Mouse (Mus musculus): ENCODE data around the gene Tcf23. TPM values are rescaled to one million over a fixed set of nuclear protein-coding genes. Genes with fewer than 3 reads are reported as not detected.
A peak's percentile ranks its signal among the peaks of the same experiment; 100 is the strongest.

The Tcf23 gene
- polyA plus RNA-seq, 1 experiment: not detected

DNA sequence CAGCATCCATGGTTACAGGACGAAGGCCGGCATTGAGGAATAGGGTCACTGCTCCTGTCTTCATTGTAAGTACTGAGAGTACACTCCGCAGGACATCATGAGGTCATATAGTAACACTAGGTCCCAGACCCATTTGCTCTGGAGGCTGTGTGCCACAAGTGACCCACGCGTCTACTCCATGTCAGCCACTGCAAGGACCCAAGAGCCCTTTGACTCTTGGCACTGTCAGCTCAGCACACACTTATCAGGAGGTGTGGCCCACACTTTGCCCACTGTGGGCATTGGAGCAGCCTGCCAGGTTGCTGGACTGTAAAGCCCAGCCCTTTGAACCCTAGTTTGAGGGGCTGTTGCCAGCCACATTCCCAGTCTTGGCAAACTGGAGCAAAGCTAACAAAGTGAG is 43.2 kb upstream of the Tcf23 start:
- TF ChIP-seq POLR2A (IDR thresholded peaks at IDR 0.05; ENCODE audit: insufficient read depth, low read depth, low read length): no peak
- TF ChIP-seq CTCF (IDR thresholded peaks at IDR 0.05; ENCODE audit: insufficient read depth, low read depth, low read length): no peak
- Histone ChIP-seq H3K27ac (ENCODE audit: insufficient read depth, low read depth, low read length) (no peak overlapping the region), H3K4me1 (ENCODE audit: control insufficient read depth, insufficient read depth, low read length) (peaks cover 20% of the 10 kb centered on the region), H3K4me3 (ENCODE audit: insufficient read depth, low read depth, low read length) (no peak overlapping the region)
- 89% methylated on average over 5 of the region's 5 CpGs for WGBS

DNA sequence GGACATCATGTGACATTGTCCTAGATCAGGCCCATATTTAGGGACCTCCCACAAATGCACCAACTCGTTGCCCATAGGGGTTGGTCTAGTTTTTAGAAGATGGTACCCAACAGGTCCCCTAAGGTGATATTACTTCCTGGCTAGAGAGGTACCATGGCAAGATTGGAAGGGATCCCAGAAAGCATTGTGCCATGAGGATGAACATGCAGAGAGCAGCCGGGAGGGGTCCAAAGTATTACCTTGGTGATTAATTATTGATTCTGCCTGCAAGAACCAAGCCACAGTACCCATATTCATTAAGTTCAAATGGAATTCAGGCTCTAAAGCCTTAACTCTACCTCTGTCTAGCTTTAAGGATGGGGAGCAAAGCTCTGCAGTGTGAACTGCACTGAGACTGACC is 42.4 kb upstream of the Tcf23 start:
- 81% methylated on average over 2 of the region's 2 CpGs for WGBS
- Histone ChIP-seq H3K4me3 (ENCODE audit: insufficient read depth, low read depth, low read length) (no peak overlapping the region), H3K27ac (ENCODE audit: insufficient read depth, low read depth, low read length) (no peak overlapping the region), H3K4me1 (ENCODE audit: control insufficient read depth, insufficient read depth, low read length) (peaks cover 19% of the 10 kb centered on the region)
- TF ChIP-seq CTCF (IDR thresholded peaks at IDR 0.05; ENCODE audit: insufficient read depth, low read depth, low read length): no peak
- no peak for TF ChIP-seq POLR2A (IDR thresholded peaks at IDR 0.05; ENCODE audit: insufficient read depth, low read depth, low read length)

DNA sequence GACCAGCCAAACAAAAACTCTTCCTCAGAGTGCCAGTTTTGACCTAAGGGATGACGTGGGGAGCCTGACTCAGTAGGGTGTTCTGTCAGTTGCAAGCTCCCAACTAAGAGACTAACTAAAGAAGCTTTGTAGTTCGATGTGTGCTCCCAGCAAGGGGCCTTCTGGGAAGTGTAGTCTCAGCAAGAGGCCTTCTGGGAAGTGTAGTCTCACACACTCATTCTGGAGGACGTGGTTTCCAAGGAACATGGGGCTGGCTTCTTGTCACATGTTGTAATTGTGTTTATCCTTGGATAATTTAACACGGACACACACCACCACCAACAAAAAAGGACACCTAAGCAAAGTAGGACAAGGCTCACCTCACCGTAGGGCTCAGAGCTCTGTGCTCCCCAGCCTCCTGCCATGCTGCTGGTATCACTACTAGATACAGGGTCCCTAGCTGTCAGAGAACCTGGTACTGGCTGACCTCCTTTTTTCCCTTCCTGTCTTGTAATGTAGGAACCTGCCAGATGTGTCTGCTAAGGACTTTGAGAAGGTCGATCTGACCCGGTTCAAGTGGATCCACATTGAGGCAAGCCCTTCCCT is 40.4 kb upstream of the Tcf23 start:
- WGBS: 44% methylated on average over 7 of the region's 7 CpGs
- Histone ChIP-seq H3K27ac (ENCODE audit: insufficient read depth, low read depth, low read length) (no peak overlapping the region), H3K4me1 (ENCODE audit: control insufficient read depth, insufficient read depth, low read length) (peaks cover 8% of the 10 kb centered on the region; the same call in 1 of the 2 replicates), H3K4me3 (ENCODE audit: insufficient read depth, low read depth, low read length) (no peak overlapping the region)
- TF ChIP-seq CTCF (IDR thresholded peaks at IDR 0.05; ENCODE audit: insufficient read depth, low read depth, low read length) (no peak), POLR2A (IDR thresholded peaks at IDR 0.05; ENCODE audit: insufficient read depth, low read depth, low read length) (no peak)

DNA sequence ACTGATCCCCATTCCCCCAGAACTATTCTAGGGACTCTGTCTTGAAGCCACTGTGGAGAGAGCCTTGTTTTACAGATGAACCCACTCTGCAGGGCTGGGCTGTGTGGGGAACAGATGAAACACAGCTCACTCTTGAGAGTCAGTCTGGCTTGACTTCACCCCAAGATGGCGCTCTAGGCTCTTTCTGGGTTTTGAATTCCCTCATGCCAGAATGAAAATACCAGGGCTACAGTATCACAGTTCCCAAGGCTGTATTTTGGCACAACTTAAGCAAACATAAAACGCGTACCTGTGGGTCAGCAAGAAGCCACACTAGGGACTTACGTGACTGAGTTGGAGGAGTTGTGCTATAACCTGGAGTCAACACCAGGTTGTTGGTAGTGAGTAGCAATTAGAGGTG is 38.3 kb upstream of the Tcf23 start:
- Histone ChIP-seq H3K4me1 (ENCODE audit: control insufficient read depth, insufficient read depth, low read length) (peaks cover 7% of the 10 kb centered on the region; the same call in 1 of the 2 replicates), H3K4me3 (ENCODE audit: insufficient read depth, low read depth, low read length) (no peak overlapping the region), H3K27ac (ENCODE audit: insufficient read depth, low read depth, low read length) (no peak overlapping the region)
- 20% methylated on average over 4 of the region's 4 CpGs for WGBS
- TF ChIP-seq POLR2A (IDR thresholded peaks at IDR 0.05; ENCODE audit: insufficient read depth, low read depth, low read length): no peak
- TF ChIP-seq CTCF (IDR thresholded peaks at IDR 0.05; ENCODE audit: insufficient read depth, low read depth, low read length): 0 out of 2 replicates have a peak, but pooled peaks have one; percentile 15

DNA sequence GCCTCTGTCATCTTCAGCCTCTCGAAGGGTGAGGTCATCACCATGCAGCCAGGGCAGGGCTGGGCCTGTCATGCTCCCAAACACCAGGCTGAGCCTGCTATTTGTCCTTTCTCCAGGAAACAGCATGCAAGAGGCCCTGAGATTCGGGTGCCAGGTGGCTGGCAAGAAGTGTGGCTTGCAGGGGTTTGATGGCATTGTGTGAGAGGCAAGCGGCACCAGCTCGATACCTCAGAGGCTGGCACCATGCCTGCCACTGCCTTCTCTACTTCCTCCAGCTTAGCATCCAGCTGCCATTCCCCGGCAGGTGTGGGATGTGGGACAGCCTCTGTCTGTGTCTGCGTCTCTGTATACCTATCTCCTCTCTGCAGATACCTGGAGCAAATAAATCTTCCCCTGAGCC is 37.6 kb upstream of the Tcf23 start:
- TF ChIP-seq POLR2A (IDR thresholded peaks at IDR 0.05; ENCODE audit: insufficient read depth, low read depth, low read length): no peak
- no peak for TF ChIP-seq CTCF (IDR thresholded peaks at IDR 0.05; ENCODE audit: insufficient read depth, low read depth, low read length)
- WGBS: 64% methylated on average over 6 of the region's 6 CpGs
- Histone ChIP-seq H3K27ac (ENCODE audit: insufficient read depth, low read depth, low read length) (no peak overlapping the region), H3K4me3 (ENCODE audit: insufficient read depth, low read depth, low read length) (no peak overlapping the region), H3K4me1 (ENCODE audit: control insufficient read depth, insufficient read depth, low read length) (peaks cover 7% of the 10 kb centered on the region; the same call in 1 of the 2 replicates)

DNA sequence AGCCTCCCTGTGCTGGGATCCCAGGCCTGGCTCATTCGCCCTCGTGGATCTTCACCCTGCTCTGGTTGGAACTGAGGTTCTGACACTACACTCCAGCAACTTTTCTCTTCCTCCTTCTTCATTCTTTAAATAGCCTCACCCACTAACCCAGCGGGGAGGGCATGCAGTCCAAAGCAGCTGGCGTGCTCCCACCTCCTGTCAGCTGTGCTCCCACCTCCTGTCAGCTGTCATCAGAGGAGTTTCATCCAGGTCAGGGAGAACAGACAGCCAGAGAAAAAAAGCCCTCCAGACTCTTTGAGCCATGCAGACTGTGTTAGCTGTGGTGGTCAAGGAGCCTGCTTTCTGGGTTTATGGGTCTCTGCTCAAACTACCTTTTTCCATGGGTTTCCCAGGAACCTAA is 37.1 kb upstream of the Tcf23 start:
- TF ChIP-seq CTCF (IDR thresholded peaks at IDR 0.05; ENCODE audit: insufficient read depth, low read depth, low read length): no peak
- peaks cover 7% of the 10 kb centered on the region; the same call in 1 of the 2 replicates for H3K4me1 ChIP-seq (ENCODE audit: control insufficient read depth, insufficient read depth, low read length)
- H3K27ac ChIP-seq (ENCODE audit: insufficient read depth, low read depth, low read length): no peak overlapping the region
- H3K4me3 ChIP-seq (ENCODE audit: insufficient read depth, low read depth, low read length): no peak overlapping the region
- WGBS: 69% methylated on average over 4 of the region's 4 CpGs

DNA sequence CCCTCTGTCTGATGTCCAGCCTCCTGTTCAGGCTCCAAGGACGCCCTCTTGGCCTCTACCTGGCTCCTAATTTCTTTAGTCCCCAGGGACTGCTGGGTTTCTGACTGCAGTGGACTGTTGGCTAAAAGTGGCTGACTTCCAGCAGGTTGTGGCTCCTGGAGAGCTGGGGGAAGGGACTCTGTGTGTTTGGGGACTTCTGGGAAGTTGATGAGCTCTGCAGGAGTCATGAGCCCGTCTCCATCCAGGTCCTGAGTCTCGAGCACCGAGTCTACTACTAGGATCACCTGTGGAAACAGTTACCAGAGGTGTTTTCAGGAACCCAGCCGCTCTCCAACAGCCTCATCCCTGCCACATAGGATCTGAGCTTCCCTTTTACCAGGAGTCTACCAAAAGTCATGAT is 34.8 kb upstream of the Tcf23 start:
- Histone ChIP-seq H3K4me3 (ENCODE audit: insufficient read depth, low read depth, low read length) (no peak overlapping the region), H3K4me1 (ENCODE audit: control insufficient read depth, insufficient read depth, low read length) (peaks cover 7% of the 10 kb centered on the region; the same call in 1 of the 2 replicates), H3K27ac (ENCODE audit: insufficient read depth, low read depth, low read length) (no peak overlapping the region)
- TF ChIP-seq CTCF (IDR thresholded peaks at IDR 0.05; ENCODE audit: insufficient read depth, low read depth, low read length) (no peak), POLR2A (IDR thresholded peaks at IDR 0.05; ENCODE audit: insufficient read depth, low read depth, low read length) (no peak)
- 70% methylated on average over 5 of the region's 5 CpGs for WGBS

DNA sequence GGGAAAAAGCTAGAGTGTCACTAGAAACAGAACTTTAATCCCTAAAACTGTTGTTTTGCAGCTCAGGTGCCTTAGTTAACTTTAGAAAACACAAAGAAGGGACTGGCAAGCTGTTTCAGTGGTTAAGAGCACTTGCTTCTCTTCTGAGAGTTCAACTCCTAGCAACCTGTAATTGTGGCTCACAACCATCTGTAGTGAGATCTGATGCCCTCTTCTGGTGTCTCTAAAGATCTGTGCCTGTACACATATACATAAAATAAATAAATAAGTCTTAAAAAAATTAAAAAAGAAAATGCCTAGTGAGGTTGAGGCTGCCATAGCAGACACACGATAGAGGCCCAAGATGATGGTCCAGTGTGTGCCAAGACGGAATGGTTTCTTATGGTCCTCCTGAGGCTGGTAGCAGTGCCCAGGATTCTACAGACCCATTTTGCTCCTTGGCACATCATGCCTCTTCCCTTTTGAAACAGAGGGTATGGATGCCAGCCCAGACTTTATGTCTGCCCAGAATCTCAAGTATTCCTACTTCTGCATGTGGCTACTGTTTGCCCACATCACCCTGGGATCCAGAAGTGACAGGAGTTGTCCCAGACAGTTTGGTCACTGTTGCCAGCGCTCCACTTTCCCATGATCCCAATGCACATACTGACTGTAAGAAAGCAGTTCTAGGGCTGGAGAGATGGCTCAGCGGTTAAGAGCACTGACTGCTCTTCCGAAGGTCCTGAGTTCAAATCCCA is 33.6 kb upstream of the Tcf23 start:
- TF ChIP-seq POLR2A (IDR thresholded peaks at IDR 0.05; ENCODE audit: insufficient read depth, low read depth, low read length): no peak
- no peak for TF ChIP-seq CTCF (IDR thresholded peaks at IDR 0.05; ENCODE audit: insufficient read depth, low read depth, low read length)
- Histone ChIP-seq H3K27ac (ENCODE audit: insufficient read depth, low read depth, low read length) (no peak overlapping the region), H3K4me3 (ENCODE audit: insufficient read depth, low read depth, low read length) (no peak overlapping the region), H3K4me1 (ENCODE audit: control insufficient read depth, insufficient read depth, low read length) (peaks cover 7% of the 10 kb centered on the region; the same call in 1 of the 2 replicates)
- WGBS: 75% methylated on average over 5 of the region's 5 CpGs

DNA sequence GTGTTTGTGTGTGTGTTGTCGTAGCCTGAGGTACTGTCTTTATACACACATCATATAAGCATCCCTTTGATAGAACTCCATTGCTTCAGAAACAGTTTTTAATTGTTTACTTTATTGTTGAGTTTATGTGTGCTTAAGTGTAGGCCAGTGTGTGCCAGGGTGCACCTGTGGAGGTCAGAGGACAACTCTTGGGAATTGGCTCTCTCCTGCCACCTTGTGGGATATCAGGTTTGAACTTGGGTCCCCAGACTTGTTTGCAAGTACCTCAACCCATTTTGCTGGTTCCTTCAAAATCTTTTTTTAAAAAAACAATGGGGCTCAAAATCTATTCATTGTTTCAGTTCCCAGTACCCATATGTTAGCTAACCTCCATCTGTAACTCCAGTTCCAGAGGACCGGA is 25.5 kb upstream of the Tcf23 start:
- H3K4me1 ChIP-seq (ENCODE audit: control insufficient read depth, insufficient read depth, low read length): peaks cover 8% of the 10 kb centered on the region
- H3K4me3 ChIP-seq (ENCODE audit: insufficient read depth, low read depth, low read length): no peak overlapping the region
- H3K27ac ChIP-seq (ENCODE audit: insufficient read depth, low read depth, low read length): no peak overlapping the region
- TF ChIP-seq POLR2A (IDR thresholded peaks at IDR 0.05; ENCODE audit: insufficient read depth, low read depth, low read length) (no peak), CTCF (IDR thresholded peaks at IDR 0.05; ENCODE audit: insufficient read depth, low read depth, low read length) (no peak)
- 95% methylated on average over 2 of the region's 2 CpGs for WGBS

Data from olfactory bulb, adult 2 months (tissue).